Comparison of ENCODE assay signal across 20 mouse cellular contexts in the genomic region with DNA sequence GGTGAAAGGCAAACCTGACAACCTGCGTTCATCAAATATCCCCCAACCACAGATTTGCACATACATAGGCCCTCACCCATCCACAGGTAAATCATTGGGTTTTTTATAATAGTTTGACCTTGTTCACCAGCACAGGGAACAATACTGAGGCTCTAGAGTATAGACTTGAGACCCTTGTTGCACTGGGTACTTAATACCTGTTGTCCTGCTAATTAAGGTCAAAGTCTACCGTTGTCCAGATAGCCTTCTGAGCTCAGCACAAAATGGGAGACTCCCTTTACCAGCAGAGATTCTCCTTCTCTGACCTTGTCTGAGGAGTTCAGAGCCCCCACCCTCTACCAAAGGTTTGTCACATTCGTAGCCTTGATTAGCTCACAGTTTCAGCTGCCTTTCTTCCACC.
"Had no signal": no experiment of that assay in that cellular context is flagged by ENCODE, and none has a peak within 500 bp of the region (broad histone marks: within the 10 kb centered on the region; RNA-seq: fewer than 3 reads in every experiment).

No protein-coding gene starts in this region.

- H3K36me3 ChIP-seq: heart, embryonic 13.5 days; heart, embryonic 15.5 days; hindbrain, embryonic 13.5 days; hindbrain, embryonic 15.5 days; limb, embryonic 13.5 days; limb, embryonic 15.5 days; liver, embryonic 12.5 days had no signal

- H3K9me3 ChIP-seq: heart, embryonic 13.5 days; heart, embryonic 15.5 days; hindbrain, embryonic 13.5 days; hindbrain, embryonic 15.5 days; limb, embryonic 13.5 days; limb, embryonic 15.5 days; liver, embryonic 12.5 days had no signal

- DNase-seq: gastrocnemius, postnatal 14 days; gastrocnemius, postnatal 36 days; heart, adult 11 months; heart, adult 2 months; heart, postnatal 14 days; heart, postnatal 36 days; kidney, adult 11 months; kidney, adult 8-10 months; kidney, postnatal 25 days; kidney, postnatal 4 days; layer of hippocampus, postnatal 36 days; left cerebral cortex, postnatal 4 days had no signal

- H3K4me3 ChIP-seq: heart, adult 2 months; heart, embryonic 13.5 days; heart, embryonic 15.5 days; hindbrain, embryonic 13.5 days; hindbrain, embryonic 15.5 days; layer of hippocampus, adult 2 months; limb, embryonic 13.5 days; limb, embryonic 15.5 days; liver, embryonic 12.5 days had no signal

- H3K27me3 ChIP-seq: heart, embryonic 15.5 days; hindbrain, embryonic 13.5 days; limb, embryonic 13.5 days; limb, embryonic 15.5 days; liver, embryonic 12.5 days had no signal

- H3K4me1 ChIP-seq: heart, embryonic 13.5 days; heart, embryonic 15.5 days; liver, embryonic 12.5 days had no signal
